Mouse (Mus musculus) embryonic facial prominence, embryonic 14.5 days (tissue): ENCODE measurements around the gene Spata31d1d. TPM values are rescaled to one million over a fixed set of nuclear protein-coding genes. Genes with fewer than 3 reads are reported as not detected.

Source experiments
- ATAC-seq: fragments of 200-750 bp; cut with Nextera tagmentation; 2 replicates; pipeline ENCODE4 v1.8.0; 2017; ENCODE audit warnings: low read depth, moderate number of reproducible peaks, moderate TSS enrichment
- DNase-seq: peaks from one replicate; pipeline ENCODE4 v3.0.0-alpha.2; 2015; ENCODE audit warnings: low spot score
- H3K27ac ChIP-seq: fragments of 300-500 bp; sonication (generic); replicated peaks from 2 replicates; pipeline ENCODE4 v1.5.1; 2014; ENCODE audit warnings: low read depth, mild to moderate bottlenecking, low read length, moderate library complexity
- H3K27me3 ChIP-seq: fragments of 300-500 bp; sonication (generic); replicated peaks from 2 replicates; pipeline ENCODE4 v1.6.1; 2014; ENCODE audit warnings: low read length; ENCODE audit not compliant: control insufficient read depth, insufficient read depth
- H3K36me3 ChIP-seq: fragments of 300-500 bp; sonication (generic); 2 replicates; pipeline ENCODE4 v1.6.1; 2014; ENCODE audit warnings: low read length, mixed read lengths; ENCODE audit not compliant: control insufficient read depth, insufficient read depth
- H3K4me1 ChIP-seq: fragments of 300-500 bp; sonication (generic); 2 replicates; pipeline ENCODE4 v1.6.1; 2014; ENCODE audit warnings: antibody characterized with exemption, low read length; ENCODE audit not compliant: control insufficient read depth, insufficient read depth
- H3K4me2 ChIP-seq: fragments of 300-500 bp; sonication (generic); 2 replicates; pipeline ENCODE4 v1.6.1; 2014; ENCODE audit warnings: low read depth, mild to moderate bottlenecking, low read length, moderate library complexity, mixed read lengths
- H3K4me3 ChIP-seq: fragments of 300-500 bp; sonication (generic); 2 replicates; pipeline ENCODE4 v1.5.1; 2014; ENCODE audit warnings: low read depth, mild to moderate bottlenecking, low read length
- H3K9ac ChIP-seq: fragments of 300-500 bp; sonication (generic); 2 replicates; pipeline ENCODE4 v1.6.1; 2014; ENCODE audit warnings: low read depth, mild to moderate bottlenecking, low read length, moderate library complexity, mixed read lengths
- H3K9me3 ChIP-seq: fragments of 300-500 bp; sonication (generic); 2 replicates; pipeline ENCODE4 v1.6.1; 2016; ENCODE audit warnings: low read length; ENCODE audit not compliant: control insufficient read depth
- WGBS: fragments of 180-500 bp; shearing (Covaris S2); extraction: QIAGEN DNeasy Blood & Tissue Kit; methylation state at CpG from one replicate; pipeline ENCODE4 v1.1.7; 2014; 5-methylcytosine and 5-hydroxymethylcytosine counted together
- polyA plus RNA-seq: library from polyadenylated mRNA; unstranded; fragments of >200 nt; fragmentation: Nextera tagmentation; extraction: Ambion mirVana; gene quantifications from 2 replicates; pipeline ENCODE4 v1.2.1, GENCODE M21; 2014

Gene Spata31d1d
- polyA plus RNA-seq, 1 experiment from 2014 or later = not detected

GRCm38 (mm10) chr13:59682629-59683028, 48.9 kb downstream of the Spata31d1d start:
- no peaks in the 10 kb centered on the region for H3K36me3 ChIP-seq
- H3K4me1 ChIP-seq = no peaks in the 10 kb centered on the region
- H3K27ac ChIP-seq = no peak overlapping the region
- ATAC-seq (no peak), DNase-seq (peak; percentile 55)
- WGBS = 28% methylated on average over 7 of the region's 7 CpGs
- no peak overlapping the region for H3K4me3 ChIP-seq
- H3K9ac ChIP-seq = no peak overlapping the region
- no peaks in the 10 kb centered on the region for H3K27me3 ChIP-seq
- no peaks in the 10 kb centered on the region for H3K9me3 ChIP-seq
- no peak overlapping the region for H3K4me2 ChIP-seq

- Histone ChIP-seq H3K4me3 (no peak overlapping the region), H3K36me3 (no peaks in the 10 kb centered on the region), H3K4me1 (no peaks in the 10 kb centered on the region; the same call in 1 of the 2 replicates), H3K4me2 (no peak overlapping the region), H3K9me3 (no peaks in the 10 kb centered on the region), H3K9ac (no peak overlapping the region), H3K27me3 (no peaks in the 10 kb centered on the region), H3K27ac (no peak overlapping the region)
- WGBS = 65% methylated on average over 4 of the region's 4 CpGs
- DNase-seq (no peak), ATAC-seq (no peak)
Measured at GRCm38 (mm10) chr13:59679908-59680307, 51.6 kb downstream of the Spata31d1d start.

GRCm38 (mm10) chr13:59679306-59679705, 52.2 kb downstream of the Spata31d1d start:
- Histone ChIP-seq H3K27ac (no peak overlapping the region), H3K27me3 (no peaks in the 10 kb centered on the region), H3K36me3 (no peaks in the 10 kb centered on the region), H3K9ac (no peak overlapping the region), H3K4me1 (peaks cover 5% of the 10 kb centered on the region), H3K4me3 (no peak overlapping the region), H3K4me2 (no peak overlapping the region), H3K9me3 (no peaks in the 10 kb centered on the region)
- no peak for ATAC-seq
- WGBS = 50% methylated on average over 4 of the region's 4 CpGs
- no peak for DNase-seq

- H3K4me2 ChIP-seq = no peak overlapping the region; the same call in 1 of the 2 replicates
- no peak for ATAC-seq
- WGBS = 70% methylated on average over 12 of the region's 12 CpGs
- no peaks in the 10 kb centered on the region for H3K27me3 ChIP-seq
- H3K27ac ChIP-seq = no peak overlapping the region
- H3K4me3 ChIP-seq = no peak overlapping the region
- no peaks in the 10 kb centered on the region for H3K36me3 ChIP-seq
- peaks cover 16% of the 10 kb centered on the region for H3K4me1 ChIP-seq
- no peak for DNase-seq
- H3K9me3 ChIP-seq = no peaks in the 10 kb centered on the region
- no peak overlapping the region for H3K9ac ChIP-seq
Measured at GRCm38 (mm10) chr13:59676316-59677229, 55.0 kb downstream of the Spata31d1d start.

Other genes with a start within 250 kb of the Spata31d1d start
- 24.0 and 25.2 TPM in 2 replicates for gene Agtpbp1, start 146.5 kb downstream of the Spata31d1d start, polyA plus RNA-seq
- 71.0 and 80.8 TPM in 2 replicates for gene Naa35, start 146.5 kb downstream of the Spata31d1d start, polyA plus RNA-seq
- 42.3 and 48.4 TPM in 2 replicates for gene Golm1, start 55.9 kb downstream of the Spata31d1d start, polyA plus RNA-seq
- not detected in 2 replicates for gene 4921517D22Rik, start 37.6 kb downstream of the Spata31d1d start, polyA plus RNA-seq
- 0.22 TPM in 1 of 2 replicates, not detected in the other for gene Spata31d1a, start 21.4 kb downstream of the Spata31d1d start, polyA plus RNA-seq
- gene Spata31d1b, start 19.5 kb downstream of the Spata31d1d start, polyA plus RNA-seq = 0.04 and 0.06 TPM in 2 replicates
- not detected in 2 replicates for gene 1700014D04Rik, start 15.0 kb upstream of the Spata31d1d start, polyA plus RNA-seq
- 140 and 147 TPM in 2 replicates for gene Isca1, start 38.1 kb upstream of the Spata31d1d start, polyA plus RNA-seq
- not detected in 2 replicates for gene Gm49354, start 50.5 kb upstream of the Spata31d1d start, polyA plus RNA-seq
- gene Tut7, start 91.4 kb upstream of the Spata31d1d start, polyA plus RNA-seq = 41.6 and 43.5 TPM in 2 replicates